Mouse (Mus musculus) heart, adult 9 months (tissue): ENCODE measurements around the gene Wdtc1.
A peak's percentile ranks its signal among the peaks of the same experiment; 100 is the strongest.

Experiments
- DNase-seq, 2 experiments: peaks; one replicate each; pipeline ENCODE4 v3.0.0; 2022; ENCODE audit warnings: low spot score in 2 of 2

Gene Wdtc1

DNA sequence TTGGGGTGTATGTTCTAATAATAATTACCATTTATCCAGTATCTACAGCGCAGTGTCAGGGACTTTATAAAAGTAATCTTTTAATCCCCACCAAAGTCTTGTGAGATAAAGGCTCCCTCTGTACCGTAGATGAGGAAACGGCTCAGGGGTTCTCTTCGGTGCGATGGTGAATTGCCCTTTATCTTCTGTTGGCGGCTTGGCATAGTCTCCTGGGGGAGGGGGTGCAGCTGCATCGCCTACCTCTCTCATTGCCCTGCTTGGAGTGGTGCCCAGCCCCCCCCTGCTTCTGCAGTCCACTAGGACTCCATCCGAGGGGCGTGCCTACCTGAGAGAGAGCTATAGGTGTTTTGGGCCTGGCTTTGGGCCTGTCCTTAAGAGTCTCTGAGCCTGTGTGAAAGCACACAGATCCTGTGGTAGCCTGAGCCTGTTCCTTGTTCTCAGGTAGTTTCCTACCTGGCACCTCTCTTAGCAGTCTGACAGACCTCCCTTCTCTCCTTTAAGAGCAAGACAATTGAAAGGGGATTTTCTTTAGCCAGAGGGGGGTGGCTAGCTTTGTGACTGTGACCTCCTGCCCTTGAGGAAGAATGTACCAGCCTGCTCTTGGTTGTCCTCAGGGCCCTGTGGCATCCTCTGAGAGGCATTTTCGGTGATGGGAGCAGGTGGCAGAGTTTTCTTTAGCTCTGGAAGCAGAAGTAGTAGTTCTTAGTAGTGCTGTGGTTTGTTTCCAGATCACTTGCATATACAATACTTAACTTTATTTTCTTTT is 22.7 kb upstream of the Wdtc1 start:
- no peak for DNase-seq

GRCm38 (mm10) chr4:133374011-133374410 is 20.7 kb upstream of the Wdtc1 start:
- no peak for DNase-seq

DNA sequence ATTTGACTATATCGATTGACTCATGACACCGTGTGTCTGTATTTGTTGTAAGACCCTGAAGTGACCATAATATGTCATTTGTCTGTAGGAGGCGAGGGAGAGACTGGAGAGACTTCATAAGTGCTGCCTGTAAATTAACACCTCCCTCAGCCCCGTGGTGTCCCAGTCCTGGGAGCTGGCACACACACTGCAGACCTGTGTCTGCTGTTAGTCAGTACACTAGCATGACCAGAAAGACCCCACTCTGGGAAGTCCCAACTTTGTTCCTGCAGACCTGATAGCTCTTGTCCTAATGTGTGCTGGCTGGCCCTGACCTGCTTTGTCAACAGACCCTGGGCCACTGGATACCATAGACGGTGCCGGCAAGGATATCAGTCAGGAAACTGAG is 19.0 kb upstream of the Wdtc1 start:
- no peak for DNase-seq

- no peak for DNase-seq
These were observed 18.5 kb upstream of the Wdtc1 start for GRCm38 (mm10) chr4:133371621-133372277.

- DNase-seq, result no peak
These were observed 17.3 kb upstream of the Wdtc1 start for GRCm38 (mm10) chr4:133370298-133371274.

- peak; percentile 92 to 93 for DNase-seq
These were observed 16.4 kb upstream of the Wdtc1 start, which contains the start of gene Slc9a1 for GRCm38 (mm10) chr4:133369553-133370297. Slc9a1 (plus strand) TSS chr4:133369706.

- no peak for DNase-seq
These were observed 1.4 kb upstream of the Wdtc1 start for GRCm38 (mm10) chr4:133354641-133355040.

GRCm38 (mm10) chr4:133352797-133353196 is 484 bp downstream of the Wdtc1 start:
- DNase-seq, result no peak

GRCm38 (mm10) chr4:133348051-133348775 is 5.1 kb downstream of the Wdtc1 start:
- no peak for DNase-seq

DNA sequence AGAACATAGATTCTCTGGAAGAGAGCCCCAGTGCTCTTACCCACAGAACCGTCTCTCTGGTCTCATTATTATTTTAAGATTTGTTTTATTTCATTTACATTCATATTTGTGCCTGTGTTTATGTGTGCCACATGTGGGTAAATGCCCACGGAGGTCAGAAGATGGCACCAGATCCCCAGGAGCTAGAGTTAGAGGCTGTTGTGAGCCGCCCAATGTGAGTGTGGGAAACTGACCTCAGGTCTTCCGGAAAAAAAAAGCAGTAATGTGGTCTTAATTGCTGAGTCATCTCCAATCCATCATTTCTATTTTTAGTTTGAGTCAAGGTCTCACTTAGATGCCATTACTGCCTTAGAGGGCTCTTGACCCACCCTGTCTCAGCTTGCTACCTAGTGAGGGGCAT is 5.7 kb downstream of the Wdtc1 start:
- DNase-seq, result no peak

GRCm38 (mm10) chr4:133346577-133346976 is 6.7 kb downstream of the Wdtc1 start:
- no peak for DNase-seq

DNA sequence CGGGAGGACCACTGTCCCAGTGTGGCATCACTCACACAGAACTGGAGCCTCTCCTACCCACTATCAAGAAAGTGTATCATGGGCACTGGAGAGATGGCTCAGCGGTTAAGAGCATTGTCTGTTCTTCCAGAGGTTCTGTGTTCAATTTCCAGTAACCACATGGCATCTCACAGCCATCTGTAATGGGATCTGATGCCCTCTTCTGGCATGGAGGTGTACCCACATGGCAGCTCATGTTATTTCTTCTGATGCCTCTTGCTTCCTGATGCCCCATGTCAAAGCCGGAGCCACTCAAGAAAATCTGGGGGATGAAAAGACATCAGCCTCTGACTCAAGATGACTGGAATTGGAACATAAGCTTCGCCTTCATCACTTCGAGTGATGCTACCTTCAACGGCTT is 7.6 kb downstream of the Wdtc1 start:
- DNase-seq, result no peak

GRCm38 (mm10) chr4:133344112-133344511 is 9.2 kb downstream of the Wdtc1 start:
- no peak for DNase-seq

DNA sequence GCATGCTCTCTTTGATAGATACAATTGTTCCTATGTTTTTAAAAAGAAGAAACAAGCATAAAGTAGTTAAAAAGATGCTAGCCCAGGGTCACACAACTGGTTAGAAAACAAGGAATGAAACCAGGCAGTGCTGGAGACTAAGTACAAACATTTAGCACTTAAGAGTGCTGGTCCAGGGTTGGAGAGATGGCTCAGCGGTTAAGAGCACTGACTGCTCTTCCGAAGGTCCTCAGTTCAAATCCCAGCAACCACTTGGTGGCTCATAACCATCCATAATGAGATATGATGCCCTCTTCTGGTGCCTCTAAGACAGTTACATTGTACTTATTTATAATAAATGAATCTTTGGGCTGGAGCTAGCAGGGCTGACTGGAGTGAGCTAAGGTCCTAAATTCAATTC is 13.1 kb downstream of the Wdtc1 start:
- DNase-seq, result no peak

- DNase-seq, result peak; percentile 98
These were observed 14.0 kb downstream of the Wdtc1 start for GRCm38 (mm10) chr4:133339148-133339749.

GRCm38 (mm10) chr4:133338521-133339095 is 14.7 kb downstream of the Wdtc1 start:
- no peak for DNase-seq

DNA sequence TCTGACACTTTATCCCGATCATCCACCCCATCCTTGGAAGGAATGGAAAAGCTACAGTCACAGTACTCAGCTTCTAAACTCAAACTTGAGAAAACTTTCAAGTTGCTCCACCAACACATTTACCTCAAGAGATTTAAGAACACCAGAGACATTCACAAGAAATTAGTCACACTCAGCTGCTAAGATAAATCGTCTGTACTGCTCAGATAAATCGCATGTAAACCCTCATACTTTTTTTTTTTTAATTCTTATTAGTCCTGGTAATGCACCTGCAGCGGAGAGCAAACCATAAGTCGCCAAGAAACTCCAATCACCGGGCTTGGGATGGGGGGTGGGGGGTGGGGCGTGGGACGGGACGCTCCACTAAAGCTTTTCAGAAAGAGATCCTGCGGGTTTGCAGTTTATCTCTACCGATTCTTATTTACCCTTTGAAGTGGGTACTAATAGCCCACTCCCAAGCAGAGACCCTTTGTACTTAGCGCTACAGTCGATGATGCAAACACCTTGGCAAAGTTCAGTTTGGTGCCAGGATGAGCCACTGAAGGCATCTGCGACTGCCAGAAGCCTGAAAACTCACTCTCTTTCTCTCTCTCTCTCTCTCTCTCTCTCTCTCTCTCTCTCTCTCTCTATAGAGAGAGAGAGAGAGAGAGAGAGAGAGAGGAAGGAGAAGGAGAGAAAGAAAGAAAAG is 15.3 kb downstream of the Wdtc1 start:
- DNase-seq, result no peak

GRCm38 (mm10) chr4:133333306-133333705 is 20.0 kb downstream of the Wdtc1 start:
- DNase-seq, result no peak

GRCm38 (mm10) chr4:133330296-133330695 is 23.0 kb downstream of the Wdtc1 start:
- DNase-seq, result no peak
